Mouse (Mus musculus): ENCODE measurements around the gene Celsr3. TPM values are rescaled to one million over a fixed set of nuclear protein-coding genes. Genes with fewer than 3 reads are reported as not detected.

The Celsr3 gene
- total and polyA plus RNA-seq, 3 experiments, result 0.03 to 0.12 TPM; not detected in 1

- H3K27ac ChIP-seq (ENCODE audit: control insufficient read depth, low read depth, low read length), result no peak overlapping the region
- H3K9ac ChIP-seq (ENCODE audit: control insufficient read depth, low read depth, low read length, poor library complexity, severe bottlenecking), result no peak overlapping the region
- no peaks in the 10 kb centered on the region for H3K27me3 ChIP-seq (ENCODE audit: control insufficient read depth in 1 of 2, insufficient read depth in 2 of 2, low read length in 2 of 2)
- TF ChIP-seq ZNF384 (IDR thresholded peaks at IDR 0.05; ENCODE audit: low read depth, low read length), result no peak
- no peak for TF ChIP-seq UBTF (IDR thresholded peaks at IDR 0.05; ENCODE audit: borderline replicate concordance, insufficient read depth, low read depth, low read length)
- no peak for TF ChIP-seq RAD21 (IDR thresholded peaks at IDR 0.05; ENCODE audit: low read depth, low read length)
- no peak for TF ChIP-seq ZKSCAN1 (IDR thresholded peaks at IDR 0.05; ENCODE audit: low read depth, low read length)
- no peaks in the 10 kb centered on the region for H3K79me2 ChIP-seq (ENCODE audit: control insufficient read depth, insufficient read depth, low read length, poor library complexity)
- no peak overlapping the region for H3K4me3 ChIP-seq (ENCODE audit: control insufficient read depth in 1 of 2, insufficient read depth in 1 of 2, low read depth in 2 of 2, low read length in 2 of 2)
- H3K36me3 ChIP-seq (ENCODE audit: control insufficient read depth in 1 of 2, insufficient read depth in 2 of 2, low read length in 2 of 2), result no peaks in the 10 kb centered on the region
- no peak for DNase-seq (ENCODE audit: low read depth, low spot score)
- no peaks in the 10 kb centered on the region for H3K4me1 ChIP-seq (ENCODE audit: control insufficient read depth in 1 of 2, insufficient read depth in 2 of 2, low read length in 2 of 2)
- no peaks in the 10 kb centered on the region for H3K9me3 ChIP-seq (replicated peaks; ENCODE audit: insufficient read depth, low read length)
These were observed 1.8 kb downstream of the Celsr3 start for GRCm38 (mm10) chr9:108827906-108828305.

DNA sequence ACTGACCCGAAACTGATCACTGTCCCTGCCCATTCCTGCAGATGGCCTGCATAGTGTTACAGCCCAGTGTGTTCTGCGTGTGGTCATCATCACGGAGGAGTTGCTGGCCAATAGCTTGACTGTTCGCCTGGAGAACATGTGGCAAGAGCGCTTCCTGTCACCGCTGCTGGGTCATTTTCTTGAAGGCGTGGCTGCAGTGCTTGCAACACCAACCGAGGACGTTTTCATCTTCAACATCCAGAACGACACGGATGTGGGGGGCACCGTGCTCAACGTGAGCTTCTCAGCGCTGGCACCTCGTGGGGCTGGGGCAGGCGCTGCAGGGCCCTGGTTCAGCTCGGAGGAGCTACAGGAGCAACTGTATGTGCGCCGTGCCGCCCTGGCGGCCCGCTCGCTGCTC, 5.5 kb downstream of the Celsr3 start:
- DNase-seq (ENCODE audit: low read depth, low spot score), result no peak
- Histone ChIP-seq H3K4me1 (ENCODE audit: control insufficient read depth in 1 of 2, insufficient read depth in 2 of 2, low read length in 2 of 2) (no peaks in the 10 kb centered on the region), H3K27me3 (ENCODE audit: control insufficient read depth in 1 of 2, insufficient read depth in 2 of 2, low read length in 2 of 2) (no peaks in the 10 kb centered on the region), H3K9ac (ENCODE audit: control insufficient read depth, low read depth, low read length, poor library complexity, severe bottlenecking) (no peak overlapping the region), H3K4me3 (ENCODE audit: control insufficient read depth in 1 of 2, insufficient read depth in 1 of 2, low read depth in 2 of 2, low read length in 2 of 2) (no peak overlapping the region), H3K27ac (ENCODE audit: control insufficient read depth, low read depth, low read length) (no peak overlapping the region), H3K79me2 (ENCODE audit: control insufficient read depth, insufficient read depth, low read length, poor library complexity) (no peaks in the 10 kb centered on the region), H3K9me3 (replicated peaks; ENCODE audit: insufficient read depth, low read length) (no peaks in the 10 kb centered on the region), H3K36me3 (ENCODE audit: control insufficient read depth in 1 of 2, insufficient read depth in 2 of 2, low read length in 2 of 2) (no peaks in the 10 kb centered on the region)
- TF ChIP-seq KAT2A (conservative IDR thresholded peaks at IDR 0.05; ENCODE audit: low read depth, low read length) (no peak), MAFK (IDR thresholded peaks at IDR 0.05; ENCODE audit: borderline replicate concordance, low read depth, low read length) (no peak), TCF12 (IDR thresholded peaks at IDR 0.05; ENCODE audit: low read depth, low read length) (no peak), MAX (IDR thresholded peaks at IDR 0.05; ENCODE audit: low read length) (no peak), GATA1 (IDR thresholded peaks at IDR 0.05; ENCODE audit: low read depth, low read length) (no peak)

DNA sequence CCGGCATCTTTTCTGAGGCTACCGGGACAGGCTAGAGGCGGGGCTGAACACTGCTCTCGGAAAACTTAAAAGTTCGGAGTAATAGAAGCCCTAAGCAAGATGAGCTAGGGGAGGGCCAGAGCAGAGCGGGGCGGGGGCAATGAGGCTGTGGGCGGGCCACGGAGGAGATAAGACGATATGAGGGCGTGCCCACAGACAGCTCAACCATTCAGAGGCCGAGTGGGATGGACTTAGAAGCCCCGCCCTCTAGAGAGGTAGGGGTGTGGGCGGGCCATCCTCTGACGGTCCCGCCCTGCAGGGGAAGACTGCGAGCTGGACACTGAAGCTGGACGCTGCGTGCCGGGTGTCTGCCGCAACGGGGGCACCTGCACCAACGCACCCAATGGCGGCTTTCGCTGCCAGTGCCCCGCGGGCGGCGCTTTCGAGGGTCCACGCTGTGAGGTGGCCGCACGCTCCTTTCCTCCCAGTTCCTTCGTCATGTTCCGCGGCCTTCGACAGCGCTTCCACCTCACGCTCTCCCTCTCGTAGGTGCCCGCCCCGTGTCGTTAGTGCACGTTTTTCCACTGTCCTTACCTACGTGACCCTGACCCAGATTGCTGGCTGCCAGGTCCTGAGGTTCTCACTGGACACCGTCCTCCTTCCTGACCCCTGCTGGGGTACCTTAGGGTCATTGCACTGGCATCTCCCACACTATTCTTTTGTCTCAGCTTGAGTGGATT, 6.4 kb downstream of the Celsr3 start:
- H3K9ac ChIP-seq (ENCODE audit: control insufficient read depth, low read depth, low read length, poor library complexity, severe bottlenecking), result no peak overlapping the region
- H3K9me3 ChIP-seq (replicated peaks; ENCODE audit: insufficient read depth, low read length), result no peaks in the 10 kb centered on the region
- H3K27me3 ChIP-seq (ENCODE audit: control insufficient read depth in 1 of 2, insufficient read depth in 2 of 2, low read length in 2 of 2), result no peaks in the 10 kb centered on the region
- TF ChIP-seq ZNF384 (IDR thresholded peaks at IDR 0.05; ENCODE audit: low read depth, low read length) (no peak), ZC3H11A (IDR thresholded peaks at IDR 0.05; ENCODE audit: low read depth, low read length) (no peak), MYC (IDR thresholded peaks at IDR 0.05; ENCODE audit: low read depth, low read length) (no peak), MEF2A (IDR thresholded peaks at IDR 0.05; ENCODE audit: extremely low read depth, insufficient replicate concordance, low read depth, low read length, poor library complexity, severe bottlenecking) (no peak), MAX (IDR thresholded peaks at IDR 0.05; ENCODE audit: low read length) (no peak), USF2 (IDR thresholded peaks at IDR 0.05; ENCODE audit: borderline replicate concordance in 1 of 2, insufficient read depth in 1 of 2, low read depth in 1 of 2, low read length in 2 of 2) (no peak), TAL1 (IDR thresholded peaks at IDR 0.05; ENCODE audit: low read length) (no peak), SIN3A (IDR thresholded peaks at IDR 0.05; ENCODE audit: low read length) (no peak), CTCF (IDR thresholded peaks at IDR 0.05 in 2 of 3, conservative IDR thresholded peaks at IDR 0.05 in 1 of 3; ENCODE audit: control insufficient read depth in 1 of 3, insufficient read depth in 1 of 3, low read depth in 2 of 3, low read length in 3 of 3, poor library complexity in 1 of 3, severe bottlenecking in 1 of 3) (no peak), ETS1 (IDR thresholded peaks at IDR 0.05; ENCODE audit: low read depth, low read length) (no peak), NELFE (IDR thresholded peaks at IDR 0.05; ENCODE audit: low read depth, low read length) (no peak)
- no peaks in the 10 kb centered on the region for H3K4me1 ChIP-seq (ENCODE audit: control insufficient read depth in 1 of 2, insufficient read depth in 2 of 2, low read length in 2 of 2)
- H3K36me3 ChIP-seq (ENCODE audit: control insufficient read depth in 1 of 2, insufficient read depth in 2 of 2, low read length in 2 of 2), result no peaks in the 10 kb centered on the region
- no peaks in the 10 kb centered on the region for H3K79me2 ChIP-seq (ENCODE audit: control insufficient read depth, insufficient read depth, low read length, poor library complexity)
- no peak for DNase-seq (ENCODE audit: low read depth, low spot score)
- H3K4me3 ChIP-seq (ENCODE audit: control insufficient read depth in 1 of 2, insufficient read depth in 1 of 2, low read depth in 2 of 2, low read length in 2 of 2), result no peak overlapping the region
- no peak overlapping the region for H3K27ac ChIP-seq (ENCODE audit: control insufficient read depth, low read depth, low read length)
